In genomic region chr12:90056256-90056655, GRCm38 (mm10) we compare ENCODE assay signal across 14 mouse cellular contexts.
"Had no signal": no experiment of that assay in that cellular context is flagged by ENCODE, and none has a peak within 500 bp of the region (broad histone marks: within the 10 kb centered on the region; RNA-seq: fewer than 3 reads in every experiment).

No protein-coding gene starts in this region.

- H3K27me3 ChIP-seq: limb, embryonic 12.5 days; limb, embryonic 15.5 days had no signal

- ATAC-seq: liver, postnatal 0 days; lung, postnatal 0 days had no signal

- H3K4me3 ChIP-seq: limb, embryonic 12.5 days; limb, embryonic 15.5 days had no signal

- H3K9me3 ChIP-seq: limb, embryonic 12.5 days; limb, embryonic 15.5 days had no signal

- H3K4me2 ChIP-seq: limb, embryonic 12.5 days; limb, embryonic 15.5 days; liver, embryonic 11.5 days; lung, embryonic 14.5 days had no signal

- H3K4me1 ChIP-seq: limb, embryonic 12.5 days; limb, embryonic 15.5 days had no signal

- H3K36me3 ChIP-seq: limb, embryonic 12.5 days; limb, embryonic 15.5 days had no signal

- DNase-seq: kidney, postnatal 14 days; kidney, postnatal 4 days; left cerebral cortex, postnatal 4 days; liver, postnatal 0 days; lung, embryonic 14.5 days; midbrain, embryonic 14.5 days; thymus, adult 18-20 months; thymus, postnatal 36 days had no signal

- H3K27ac ChIP-seq: limb, embryonic 12.5 days; limb, embryonic 15.5 days; liver, embryonic 14.5 days; macrophage had no signal

- H3K9ac ChIP-seq: limb, embryonic 12.5 days; limb, embryonic 15.5 days; liver, embryonic 14.5 days; liver, postnatal 0 days; lung, embryonic 14.5 days had no signal
